Mouse (Mus musculus): ENCODE results near the gene Wrnip1.

Wrnip1 gene

GRCm38 (mm10) chr13:32819241-32819640 lies 17.4 kb downstream of the Wrnip1 start:
- DNase-seq: no peak

- no peak for DNase-seq
Observed at GRCm38 (mm10) chr13:32819926-32820325, 18.1 kb downstream of the Wrnip1 start.

GRCm38 (mm10) chr13:32821671-32822070 lies 19.8 kb downstream of the Wrnip1 start:
- no peak for DNase-seq

GRCm38 (mm10) chr13:32823126-32823525 lies 21.3 kb downstream of the Wrnip1 start:
- no peak for DNase-seq

- no peak for DNase-seq
Observed at GRCm38 (mm10) chr13:32824377-32825330, 22.8 kb downstream of the Wrnip1 start.

- DNase-seq: no peak
Observed at GRCm38 (mm10) chr13:32825546-32825945, 23.7 kb downstream of the Wrnip1 start.

- DNase-seq: no peak
Observed at GRCm38 (mm10) chr13:32827111-32827822, 25.4 kb downstream of the Wrnip1 start.

GRCm38 (mm10) chr13:32827951-32828350 lies 26.1 kb downstream of the Wrnip1 start:
- DNase-seq: peak; percentile 40

- DNase-seq: no peak
Observed at GRCm38 (mm10) chr13:32828886-32829285, 27.0 kb downstream of the Wrnip1 start.

GRCm38 (mm10) chr13:32831505-32832273 lies 29.9 kb downstream of the Wrnip1 start:
- DNase-seq: no peak

- DNase-seq: no peak
Observed at GRCm38 (mm10) chr13:32832776-32833175, 30.9 kb downstream of the Wrnip1 start.

- DNase-seq: no peak
Observed at GRCm38 (mm10) chr13:32833237-32833636, 31.4 kb downstream of the Wrnip1 start.

GRCm38 (mm10) chr13:32834513-32834912 lies 32.7 kb downstream of the Wrnip1 start:
- DNase-seq: no peak

GRCm38 (mm10) chr13:32839314-32839713 lies 37.5 kb downstream of the Wrnip1 start:
- DNase-seq: no peak

- no peak for DNase-seq
Observed at GRCm38 (mm10) chr13:32841349-32841748, 39.5 kb downstream of the Wrnip1 start.

- no peak for DNase-seq
Observed at GRCm38 (mm10) chr13:32846221-32846620, 44.4 kb downstream of the Wrnip1 start.

- no peak for DNase-seq
Observed at GRCm38 (mm10) chr13:32849092-32849491, 47.3 kb downstream of the Wrnip1 start.

- no peak for DNase-seq
Observed at GRCm38 (mm10) chr13:32849531-32850123, 47.8 kb downstream of the Wrnip1 start.

GRCm38 (mm10) chr13:32850156-32850555 lies 48.3 kb downstream of the Wrnip1 start:
- no peak for DNase-seq

GRCm38 (mm10) chr13:32850668-32851404 lies 49.0 kb downstream of the Wrnip1 start, which contains the start of gene Serpinb1a:
Gene Serpinb1a, minus strand, starts transcription at chr13:32851185.
- DNase-seq: no peak

- peak; percentile 29 for DNase-seq
Observed at GRCm38 (mm10) chr13:32851967-32852366, 50.1 kb downstream of the Wrnip1 start.

GRCm38 (mm10) chr13:32852539-32852938 lies 50.7 kb downstream of the Wrnip1 start:
- no peak for DNase-seq

Measured in cerebellum, adult 9-10 months (tissue).